Mouse (Mus musculus): ENCODE data around the gene Map4k1. TPM values are rescaled to one million over a fixed set of nuclear protein-coding genes. Genes with fewer than 3 reads are reported as not detected.
A peak's percentile ranks its signal among the peaks of the same experiment; 100 is the strongest.

Gene Map4k1
- polyA plus RNA-seq, 1 experiment from 2014 or later: 6.2 TPM

DNA sequence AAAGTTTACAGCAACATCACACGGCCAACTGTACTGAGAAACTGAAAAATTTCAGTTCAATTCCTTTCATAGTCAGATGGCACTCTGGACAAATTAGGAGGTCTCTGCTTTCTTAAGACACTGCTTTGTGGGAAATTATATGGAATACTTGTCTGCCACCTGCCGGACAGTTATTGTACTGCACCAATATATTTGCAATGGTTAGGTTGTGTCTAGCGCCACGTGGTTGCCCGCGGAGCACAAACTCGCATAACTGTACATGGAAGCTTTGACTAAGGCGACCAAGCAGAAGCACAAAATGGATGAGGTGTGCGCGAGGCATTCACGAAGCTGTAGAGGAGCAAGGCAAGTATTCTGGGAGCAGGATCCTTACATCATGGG lies 57.7 kb downstream of the Map4k1 start:
- Histone ChIP-seq H3K9ac (replicated peaks) (peak overlapping the region; percentile 45; the same call in 1 of the 2 replicates), H3K36me3 (no peaks in the 10 kb centered on the region), H3K4me2 (replicated peaks) (peak overlapping the region; percentile 69), H3K27me3 (no peaks in the 10 kb centered on the region), H3K27ac (replicated peaks) (0 out of 2 replicates have a peak overlapping the region, but pooled peaks have one; percentile 27), H3K4me3 (peak overlapping the region; percentile 39), H3K4me1 (peaks cover 22% of the 10 kb centered on the region), H3K9me3 (no peaks in the 10 kb centered on the region)
- peak; percentile 51; the same call in 1 of the 2 replicates for ATAC-seq (ENCODE audit: low FRiP score, low read depth)
- under 1% methylated on average over 11 of the region's 11 CpGs for WGBS

DNA sequence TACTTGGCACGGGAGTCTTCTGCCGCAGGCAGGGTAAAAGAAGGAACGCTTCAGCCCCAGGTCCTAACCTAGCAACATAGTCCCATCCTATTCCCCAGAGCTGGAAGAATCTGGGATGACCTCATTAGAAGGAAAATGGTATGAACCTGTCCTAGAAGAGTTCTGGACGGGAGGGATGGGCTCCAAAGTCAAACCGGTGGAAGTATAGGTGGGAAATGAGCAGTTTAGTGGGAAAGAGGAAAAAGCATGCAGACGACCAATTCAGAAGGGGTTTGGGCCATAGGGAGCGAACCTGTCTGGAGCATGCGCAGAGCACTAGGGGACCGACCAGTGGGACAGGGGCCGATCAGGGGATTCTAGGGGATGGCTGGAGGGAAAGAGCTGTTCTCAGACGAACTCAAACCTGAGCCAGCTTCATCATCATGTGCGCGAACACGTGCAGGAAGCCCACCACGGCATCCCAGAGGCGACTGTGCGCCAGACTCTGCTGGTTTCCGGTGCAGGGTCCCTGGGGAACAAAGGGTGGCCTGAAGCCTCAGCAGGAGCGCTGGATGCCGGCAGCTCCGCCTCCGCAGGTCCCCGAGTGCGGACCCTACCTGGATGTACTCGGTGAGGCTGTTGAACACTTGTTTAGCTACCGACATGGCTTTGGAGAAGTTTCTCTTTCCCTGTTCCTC lies 58.3 kb downstream of the Map4k1 start:
- 0 out of 2 replicates have a peak overlapping the region, but pooled peaks have one; percentile 27 for H3K27ac ChIP-seq (replicated peaks)
- 2% methylated on average over 26 of the region's 26 CpGs for WGBS
- no peaks in the 10 kb centered on the region for H3K9me3 ChIP-seq
- peak overlapping the region; percentile 39 for H3K4me3 ChIP-seq
- H3K4me2 ChIP-seq (replicated peaks): peak overlapping the region; percentile 69
- peak overlapping the region; percentile 45 for H3K9ac ChIP-seq (replicated peaks)
- H3K27me3 ChIP-seq: no peaks in the 10 kb centered on the region; the same call in 1 of the 2 replicates
- no peaks in the 10 kb centered on the region for H3K36me3 ChIP-seq
- ATAC-seq (ENCODE audit: low FRiP score, low read depth): peak; percentile 67
- H3K4me1 ChIP-seq: peaks cover 22% of the 10 kb centered on the region

DNA sequence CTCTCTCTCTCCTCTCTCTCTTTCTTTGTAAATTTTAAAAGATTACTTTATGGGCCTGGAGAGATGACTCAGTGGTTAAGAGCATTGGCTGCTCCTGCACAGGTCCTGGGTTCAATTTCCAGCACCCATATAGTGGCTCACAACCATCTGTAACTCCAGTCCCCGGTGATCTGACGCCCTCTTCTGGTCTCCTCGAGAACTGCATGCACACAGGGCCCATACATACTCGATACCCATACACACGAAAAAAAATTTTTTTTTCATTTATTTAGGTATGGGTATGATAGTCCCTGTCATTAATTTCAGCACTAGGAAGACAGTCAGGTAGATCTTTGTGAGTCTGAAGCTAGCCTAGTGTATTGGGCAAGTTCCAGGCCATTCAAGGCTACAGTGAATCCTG lies 59.3 kb downstream of the Map4k1 start:
- ATAC-seq (ENCODE audit: low FRiP score, low read depth): no peak
- no peaks in the 10 kb centered on the region; the same call in none of the 2 replicates for H3K27me3 ChIP-seq
- no peaks in the 10 kb centered on the region for H3K9me3 ChIP-seq
- no peak overlapping the region for H3K4me3 ChIP-seq
- no peak overlapping the region for H3K27ac ChIP-seq (replicated peaks)
- H3K4me1 ChIP-seq: peaks cover 22% of the 10 kb centered on the region
- H3K4me2 ChIP-seq (replicated peaks): no peak overlapping the region; the same call in 1 of the 2 replicates
- no peak overlapping the region for H3K9ac ChIP-seq (replicated peaks)
- 79% methylated on average over 5 of the region's 5 CpGs for WGBS
- no peaks in the 10 kb centered on the region for H3K36me3 ChIP-seq

GRCm38 (mm10) chr7:29043016-29043673 lies 61.3 kb downstream of the Map4k1 start:
- Histone ChIP-seq H3K4me3 (no peak overlapping the region), H3K27ac (replicated peaks) (no peak overlapping the region), H3K36me3 (no peaks in the 10 kb centered on the region), H3K9me3 (no peaks in the 10 kb centered on the region), H3K9ac (replicated peaks) (0 out of 2 replicates have a peak overlapping the region, but pooled peaks have one; percentile 20), H3K4me2 (replicated peaks) (no peak overlapping the region), H3K27me3 (no peaks in the 10 kb centered on the region; the same call in none of the 2 replicates), H3K4me1 (peaks cover 27% of the 10 kb centered on the region)
- no peak for ATAC-seq (ENCODE audit: low FRiP score, low read depth)
- 81% methylated on average over 19 of the region's 19 CpGs for WGBS

DNA sequence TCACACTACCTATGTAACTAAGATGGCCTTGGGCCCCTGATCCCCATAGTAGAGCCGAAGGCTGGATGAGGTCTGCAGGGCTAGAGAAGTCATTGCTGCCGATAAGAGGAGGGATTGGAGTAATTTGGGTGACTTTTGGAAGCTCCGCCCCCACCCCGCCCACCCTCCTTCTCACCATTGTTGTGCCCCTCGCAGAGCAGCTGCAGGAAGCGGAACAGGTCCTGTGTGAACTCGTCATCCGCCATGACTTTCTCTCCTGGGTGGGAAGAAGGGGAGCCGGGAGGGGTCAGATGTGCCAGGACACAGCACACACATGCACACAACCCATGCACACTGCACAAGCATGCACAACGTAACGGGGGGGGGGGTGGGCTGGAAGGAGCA lies 61.8 kb downstream of the Map4k1 start:
- no peak overlapping the region for H3K9ac ChIP-seq (replicated peaks)
- ATAC-seq (ENCODE audit: low FRiP score, low read depth): 0 out of 2 replicates have a peak, but pooled peaks have one; percentile 21
- H3K4me3 ChIP-seq: no peak overlapping the region
- WGBS: 43% methylated on average over 8 of the region's 11 CpGs
- H3K27me3 ChIP-seq: peaks cover 3% of the 10 kb centered on the region
- no peaks in the 10 kb centered on the region for H3K36me3 ChIP-seq
- no peak overlapping the region for H3K27ac ChIP-seq (replicated peaks)
- H3K9me3 ChIP-seq: no peaks in the 10 kb centered on the region
- no peak overlapping the region for H3K4me2 ChIP-seq (replicated peaks)
- H3K4me1 ChIP-seq: peaks cover 27% of the 10 kb centered on the region

- Histone ChIP-seq H3K27ac (replicated peaks) (no peak overlapping the region), H3K36me3 (no peaks in the 10 kb centered on the region), H3K4me1 (peaks cover 27% of the 10 kb centered on the region), H3K9me3 (no peaks in the 10 kb centered on the region), H3K4me3 (no peak overlapping the region), H3K9ac (replicated peaks) (no peak overlapping the region), H3K27me3 (peaks cover 5% of the 10 kb centered on the region), H3K4me2 (replicated peaks) (no peak overlapping the region)
- peak; percentile 42; the same call in 1 of the 2 replicates for ATAC-seq (ENCODE audit: low FRiP score, low read depth)
- WGBS: 52% methylated on average over 9 of the region's 9 CpGs
Measured at GRCm38 (mm10) chr7:29044302-29044701, 62.5 kb downstream of the Map4k1 start.

DNA sequence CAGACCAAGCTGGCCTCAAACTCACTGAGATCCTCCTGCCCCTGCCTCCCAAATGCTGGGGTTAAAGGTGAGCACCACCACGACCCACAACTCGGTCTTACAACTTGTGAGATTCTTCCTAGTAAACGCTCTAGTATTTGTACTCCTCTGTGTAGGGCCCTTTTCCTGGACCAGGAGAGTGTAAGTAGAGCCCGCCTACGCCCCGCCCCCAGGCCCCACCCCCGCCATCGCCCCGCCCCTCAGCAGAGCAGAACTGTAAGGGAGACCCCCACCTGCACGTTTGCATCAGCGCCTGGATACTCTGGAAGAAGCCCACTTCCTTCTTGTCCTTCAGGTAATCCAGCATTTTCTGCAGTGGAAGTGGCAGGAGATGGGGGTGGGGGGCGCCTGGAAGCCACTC lies 64.7 kb downstream of the Map4k1 start:
- H3K9ac ChIP-seq (replicated peaks): no peak overlapping the region
- H3K36me3 ChIP-seq: no peaks in the 10 kb centered on the region
- no peaks in the 10 kb centered on the region for H3K9me3 ChIP-seq
- WGBS: 6% methylated on average over 12 of the region's 12 CpGs
- H3K27ac ChIP-seq (replicated peaks): no peak overlapping the region
- H3K4me3 ChIP-seq: no peak overlapping the region
- no peak overlapping the region for H3K4me2 ChIP-seq (replicated peaks)
- no peak for ATAC-seq (ENCODE audit: low FRiP score, low read depth)
- H3K27me3 ChIP-seq: peaks cover 5% of the 10 kb centered on the region
- H3K4me1 ChIP-seq: peaks cover 14% of the 10 kb centered on the region

DNA sequence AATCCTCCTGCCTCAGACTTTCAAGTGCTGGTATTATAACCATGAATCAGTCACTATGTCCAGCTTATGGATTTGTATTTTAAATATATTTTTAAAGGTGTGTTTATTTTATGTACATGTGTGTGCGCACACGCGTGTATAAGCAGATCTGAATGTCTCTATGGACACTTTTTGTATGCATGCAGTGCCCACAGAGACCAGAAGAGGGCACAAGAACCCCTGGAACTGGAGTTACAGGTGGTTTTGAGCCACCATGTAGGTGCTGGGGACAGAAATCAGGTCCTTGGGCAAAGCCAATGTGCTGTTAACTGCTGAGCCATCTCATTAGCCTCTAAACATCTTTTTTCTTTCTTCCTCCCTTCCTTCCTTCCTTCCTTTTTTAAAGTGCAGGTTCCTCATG lies 66.2 kb downstream of the Map4k1 start:
- 82% methylated on average over 3 of the region's 3 CpGs for WGBS
- no peaks in the 10 kb centered on the region for H3K9me3 ChIP-seq
- no peak overlapping the region for H3K4me3 ChIP-seq
- peaks cover 18% of the 10 kb centered on the region for H3K27me3 ChIP-seq
- no peak overlapping the region for H3K27ac ChIP-seq (replicated peaks)
- no peak for ATAC-seq (ENCODE audit: low FRiP score, low read depth)
- H3K9ac ChIP-seq (replicated peaks): no peak overlapping the region
- no peak overlapping the region for H3K4me2 ChIP-seq (replicated peaks)
- peaks cover 17% of the 10 kb centered on the region for H3K4me1 ChIP-seq
- H3K36me3 ChIP-seq: no peaks in the 10 kb centered on the region

- H3K27ac ChIP-seq (replicated peaks): no peak overlapping the region
- H3K4me2 ChIP-seq (replicated peaks): no peak overlapping the region
- ATAC-seq (ENCODE audit: low FRiP score, low read depth): no peak
- 80% methylated on average over 11 of the region's 11 CpGs for WGBS
- no peaks in the 10 kb centered on the region for H3K36me3 ChIP-seq
- H3K27me3 ChIP-seq: peaks cover 23% of the 10 kb centered on the region
- H3K9me3 ChIP-seq: no peaks in the 10 kb centered on the region
- no peak overlapping the region for H3K9ac ChIP-seq (replicated peaks)
- H3K4me3 ChIP-seq: no peak overlapping the region
- H3K4me1 ChIP-seq: peaks cover 13% of the 10 kb centered on the region
Measured at GRCm38 (mm10) chr7:29048615-29049014, 66.8 kb downstream of the Map4k1 start.

DNA sequence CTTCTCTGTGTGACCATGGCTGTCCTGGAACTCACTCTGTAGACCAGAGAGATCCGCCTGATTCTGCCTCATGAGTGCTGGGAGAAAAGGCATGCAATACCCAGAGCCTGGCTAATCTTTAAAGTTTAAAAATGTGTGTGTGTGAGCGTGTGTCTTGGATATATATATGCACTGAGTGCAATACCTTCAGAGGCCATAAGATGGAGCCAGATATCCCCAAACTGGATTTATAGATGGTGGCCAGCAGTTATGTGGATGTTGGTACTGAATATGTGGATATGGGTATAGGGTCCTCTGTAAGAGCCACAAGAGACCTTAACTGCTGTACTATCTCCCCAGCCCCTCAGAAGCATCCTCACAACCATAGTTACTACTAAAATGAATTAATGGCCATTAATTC lies 68.9 kb downstream of the Map4k1 start:
- Histone ChIP-seq H3K9ac (replicated peaks) (no peak overlapping the region), H3K9me3 (no peaks in the 10 kb centered on the region), H3K4me1 (peaks cover 8% of the 10 kb centered on the region; the same call in 1 of the 2 replicates), H3K27me3 (peaks cover 44% of the 10 kb centered on the region), H3K27ac (replicated peaks) (no peak overlapping the region), H3K36me3 (no peaks in the 10 kb centered on the region), H3K4me2 (replicated peaks) (no peak overlapping the region), H3K4me3 (no peak overlapping the region)
- no peak for ATAC-seq (ENCODE audit: low FRiP score, low read depth)
- WGBS: 40% methylated on average over 2 of the region's 2 CpGs

GRCm38 (mm10) chr7:29052821-29053220 lies 71.0 kb downstream of the Map4k1 start:
- ATAC-seq (ENCODE audit: low FRiP score, low read depth): no peak
- WGBS: 7% methylated on average over 19 of the region's 19 CpGs
- Histone ChIP-seq H3K27me3 (peaks cover 57% of the 10 kb centered on the region), H3K9me3 (no peaks in the 10 kb centered on the region), H3K4me3 (0 out of 2 replicates have a peak overlapping the region, but pooled peaks have one; percentile 5), H3K4me1 (0 out of 2 replicates have a peak, but pooled peaks cover 3% of the 10 kb centered on the region), H3K36me3 (no peaks in the 10 kb centered on the region), H3K4me2 (replicated peaks) (no peak overlapping the region), H3K27ac (replicated peaks) (no peak overlapping the region), H3K9ac (replicated peaks) (no peak overlapping the region)

Data from midbrain, embryonic 12.5 days (tissue).